Mouse (Mus musculus): ENCODE results near the gene Cacna2d1.

The Cacna2d1 gene

DNA sequence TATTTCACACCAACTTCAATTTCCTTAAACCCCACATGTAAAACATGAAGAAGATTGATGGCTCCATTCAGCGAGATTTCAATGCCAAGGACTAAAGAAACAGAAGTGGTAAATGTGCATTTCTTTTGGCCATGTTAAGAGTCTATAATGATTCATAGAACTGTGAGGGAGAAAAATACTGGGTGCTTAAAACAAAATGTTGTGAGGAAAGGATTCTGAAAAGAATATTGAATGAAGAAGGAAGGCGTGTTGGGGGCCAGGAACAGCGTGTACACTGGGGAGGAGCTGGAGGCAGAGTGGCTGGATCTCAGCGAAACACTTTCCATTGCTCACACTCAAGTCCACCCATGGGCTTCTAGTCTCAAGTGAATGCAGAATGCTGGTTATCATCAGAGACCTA is 360.2 kb downstream of the Cacna2d1 start:
- DNase-seq, result no peak

GRCm38 (mm10) chr5:16297170-16297771 is 362.8 kb downstream of the Cacna2d1 start:
- no peak for DNase-seq

GRCm38 (mm10) chr5:16299631-16300030 is 365.1 kb downstream of the Cacna2d1 start:
- DNase-seq, result no peak

- DNase-seq, result peak; percentile 70
These were observed 374.9 kb downstream of the Cacna2d1 start for GRCm38 (mm10) chr5:16309168-16310006.

GRCm38 (mm10) chr5:16314242-16314641 is 379.8 kb downstream of the Cacna2d1 start:
- DNase-seq, result no peak

- DNase-seq, result no peak
These were observed 381.5 kb downstream of the Cacna2d1 start for GRCm38 (mm10) chr5:16315983-16316390.

DNA sequence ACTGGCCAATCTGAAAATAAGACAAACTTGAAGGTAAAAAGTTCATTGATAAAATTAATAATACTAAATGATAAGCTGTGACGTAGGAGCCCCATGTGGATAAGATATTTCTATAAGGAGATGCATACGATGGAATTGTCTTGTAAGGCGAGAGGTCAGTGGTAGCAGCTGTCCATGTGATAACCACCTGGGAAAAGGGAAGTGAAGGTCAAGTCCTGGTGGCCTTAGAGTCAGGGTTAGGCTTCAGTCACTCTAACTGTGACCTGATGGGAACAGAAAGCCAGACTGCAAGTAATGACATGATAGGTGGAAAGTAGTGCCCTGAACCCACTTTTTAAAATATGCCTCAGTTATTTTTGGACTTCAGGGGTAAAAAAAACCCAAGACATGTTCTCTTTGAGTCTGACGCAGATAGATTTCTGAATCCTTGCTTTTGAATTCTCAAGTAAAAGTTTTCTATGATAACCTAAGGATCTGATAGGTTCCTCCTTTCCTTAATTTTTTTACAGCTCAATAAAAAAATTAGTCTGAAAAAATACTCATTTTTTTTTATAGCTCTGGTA is 383.3 kb downstream of the Cacna2d1 start:
- DNase-seq, result no peak

GRCm38 (mm10) chr5:16326610-16327009 is 392.1 kb downstream of the Cacna2d1 start:
- DNase-seq, result no peak

- no peak for DNase-seq
These were observed 410.9 kb downstream of the Cacna2d1 start for GRCm38 (mm10) chr5:16345393-16345792.

DNA sequence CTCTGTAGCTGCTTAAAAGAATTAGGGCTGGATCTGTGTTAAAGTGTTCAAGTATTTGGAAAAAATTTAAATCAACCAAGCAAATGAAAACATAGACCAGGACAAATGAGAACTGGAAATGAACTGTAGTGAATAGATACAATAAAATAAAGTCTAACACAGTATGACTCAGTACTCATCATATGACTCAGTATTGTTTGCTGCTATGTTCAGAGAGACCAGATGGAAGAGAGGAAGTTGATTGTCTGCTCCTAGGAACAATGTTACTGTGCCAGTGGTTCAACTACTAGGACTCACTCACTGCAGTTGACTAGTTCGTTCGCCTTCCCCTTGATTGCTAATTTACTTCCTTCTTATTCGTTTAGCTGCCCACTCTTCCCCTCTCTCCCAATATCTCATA is 421.3 kb downstream of the Cacna2d1 start:
- DNase-seq, result no peak

GRCm38 (mm10) chr5:16357709-16358108 is 423.2 kb downstream of the Cacna2d1 start:
- DNase-seq, result no peak

GRCm38 (mm10) chr5:16362076-16362475 is 427.6 kb downstream of the Cacna2d1 start:
- DNase-seq, result no peak

GRCm38 (mm10) chr5:16363171-16363570 is 428.7 kb downstream of the Cacna2d1 start:
- no peak for DNase-seq

- DNase-seq, result no peak
These were observed 436.2 kb downstream of the Cacna2d1 start for GRCm38 (mm10) chr5:16370706-16371105.

DNA sequence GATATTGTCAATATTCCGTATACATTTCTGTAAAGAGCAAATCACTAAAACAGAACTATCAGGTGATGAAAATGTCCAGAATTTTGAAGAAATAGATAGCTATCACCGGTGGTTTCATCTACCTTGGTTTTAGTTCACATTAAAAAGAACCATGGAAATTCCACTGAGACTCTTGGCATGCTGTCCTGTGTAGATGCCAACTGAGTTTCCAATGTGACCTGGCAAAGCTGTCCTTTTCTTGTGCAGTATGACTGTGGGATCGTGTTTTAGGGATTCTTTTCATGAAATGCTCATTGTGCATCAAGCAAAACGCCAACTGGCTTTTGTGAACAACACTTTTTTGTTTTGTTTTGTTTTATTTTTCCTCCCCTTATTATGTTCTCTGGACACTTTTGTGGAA is 439.5 kb downstream of the Cacna2d1 start:
- no peak for DNase-seq

- no peak for DNase-seq
These were observed 441.9 kb downstream of the Cacna2d1 start for GRCm38 (mm10) chr5:16376329-16376908.

- peak; percentile 8 for DNase-seq
These were observed 475.5 kb downstream of the Cacna2d1 start for GRCm38 (mm10) chr5:16410011-16410410.

DNA sequence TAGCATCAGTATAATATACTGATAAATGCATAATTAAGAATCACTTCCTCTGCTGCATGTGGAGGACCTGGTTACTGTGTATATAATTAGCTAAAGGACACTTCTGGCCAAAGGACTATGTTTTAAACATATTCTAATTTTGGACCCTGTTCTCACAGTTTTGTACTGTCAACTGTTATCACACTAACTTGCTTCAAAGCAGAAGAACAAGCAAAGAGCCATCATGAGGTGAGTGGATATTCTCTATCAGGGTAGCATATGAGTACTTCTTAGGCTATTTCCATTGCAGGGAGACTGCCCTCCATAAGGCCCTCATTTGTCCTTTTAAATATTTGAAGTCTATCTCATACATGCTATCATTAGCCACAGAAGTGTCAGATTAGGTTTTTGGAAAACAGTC is 480.2 kb downstream of the Cacna2d1 start:
- DNase-seq, result no peak

DNA sequence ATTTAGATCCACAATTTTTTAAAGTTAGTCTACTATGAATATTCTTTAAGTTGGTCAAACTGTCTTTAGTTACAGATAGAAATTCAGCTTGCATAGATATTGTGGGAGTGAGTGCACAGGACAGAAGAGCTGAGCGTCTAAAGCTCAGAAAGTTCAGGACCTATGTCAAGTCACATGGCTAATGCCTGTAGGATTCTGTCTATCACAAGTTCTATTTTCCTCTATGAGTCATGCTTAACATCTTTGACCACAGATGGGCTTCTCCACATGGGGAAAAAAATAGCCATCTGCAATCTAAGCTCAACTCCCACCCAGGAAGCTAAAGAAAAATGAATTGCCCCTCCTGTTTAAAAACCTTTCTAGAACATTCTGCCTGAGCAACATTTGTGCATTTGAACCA is 483.5 kb downstream of the Cacna2d1 start:
- no peak for DNase-seq

- DNase-seq, result no peak
These were observed 484.0 kb downstream of the Cacna2d1 start for GRCm38 (mm10) chr5:16418504-16418903.
